ENCODE assay signal across 8 mouse cellular contexts in the genomic region with DNA sequence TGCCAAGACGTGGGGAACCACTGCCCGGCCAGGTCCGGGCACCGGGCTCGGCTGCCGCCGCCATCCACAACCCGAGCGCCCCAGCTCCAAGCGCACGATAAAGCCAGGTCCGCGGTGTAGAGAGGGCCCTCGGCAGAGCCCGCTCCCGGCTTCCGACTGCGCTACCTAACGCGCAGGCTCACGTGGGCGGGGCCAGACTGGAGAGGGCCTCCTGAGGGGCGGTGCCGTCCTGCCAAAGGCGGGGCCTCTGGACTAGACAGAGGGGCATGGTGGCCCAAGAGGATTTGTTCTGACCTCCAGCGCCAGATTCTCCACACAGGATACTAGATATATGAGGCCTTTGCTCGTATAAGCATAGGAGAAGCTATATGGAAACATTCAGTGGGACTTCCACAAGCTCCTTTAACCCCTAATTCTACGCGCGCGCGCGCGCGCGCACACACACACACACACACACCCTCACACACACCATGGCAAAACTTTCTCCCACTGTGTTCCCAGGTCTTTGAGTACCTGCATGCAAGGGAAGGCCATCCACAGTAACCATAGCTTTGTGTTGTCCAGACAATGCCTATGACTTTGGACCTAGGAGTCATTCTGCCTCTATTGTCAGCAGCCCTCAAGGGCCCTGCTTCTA. TPM values are rescaled to one million over a fixed set of nuclear protein-coding genes. Genes with fewer than 3 reads are reported as not detected.
DNase-seq lines count a peak whose midpoint lies in the region; ATAC-seq lines count a peak whose summit lies in the region.

No protein-coding gene starts in this region.

- peak; percentile 98 for ATAC-seq in hindbrain, embryonic 14.5 days (ENCODE audit: low FRiP score)

- no peaks in the 10 kb centered on the region for H3K9me3 ChIP-seq in hindbrain, embryonic 14.5 days (ENCODE audit: control insufficient read depth, low read length)

- no peaks in the 10 kb centered on the region for H3K27me3 ChIP-seq in hindbrain, embryonic 14.5 days (ENCODE audit: control insufficient read depth, insufficient read depth, low read length)

- peak overlapping the region; percentile 88 for H3K9ac ChIP-seq in hindbrain, embryonic 14.5 days

- H3K4me3 ChIP-seq in hindbrain, embryonic 14.5 days (replicated peaks; ENCODE audit: low read length), result peak overlapping the region; percentile 80

- 14% methylated on average over 36 of the region's 36 CpGs for WGBS in hindbrain, embryonic 14.5 days

- DNase-seq in R1 (ENCODE audit: low read depth, low spot score), result peak; percentile 93
- DNase-seq in cerebellum, postnatal 14 days, result peak; percentile 93 to 94
- DNase-seq in frontal cortex, postnatal 25 days (ENCODE audit: low spot score in 2 of 2), result peak; percentile 78 to 82
- DNase-seq in hindbrain, embryonic 14.5 days (ENCODE audit: low spot score), result peak; percentile 85
- peak; percentile 89 to 90 for DNase-seq in layer of hippocampus, postnatal 36 days
- DNase-seq in lung, postnatal 25 days (ENCODE audit: low spot score), result peak; percentile 93
- peak; percentile 93 for DNase-seq in retina, embryonic 14.5 days (ENCODE audit: low spot score)
- DNase-seq in thymus, postnatal 36 days, result peak; percentile 89 to 90

- H3K4me1 ChIP-seq in hindbrain, embryonic 14.5 days (replicated peaks; ENCODE audit: control insufficient read depth, insufficient read depth, low read length), result peaks cover 15% of the 10 kb centered on the region

- peak overlapping the region; percentile 82 for H3K4me2 ChIP-seq in hindbrain, embryonic 14.5 days (replicated peaks)

- peaks cover 24% of the 10 kb centered on the region for H3K36me3 ChIP-seq in hindbrain, embryonic 14.5 days (replicated peaks; ENCODE audit: control insufficient read depth, insufficient read depth)

- H3K27ac ChIP-seq in hindbrain, embryonic 14.5 days, result no peak overlapping the region

RNA-seq across cellular contexts. Expression of a gene that starts 0.6 kb away (rescaled TPM):
- polyA plus RNA-seq in hindbrain, embryonic 14.5 days (2014; fragmentation: Nextera tagmentation; extraction: Ambion mirVana), result 9.8 and 11.3 TPM in 2 replicates
- 10 to 100 TPM; 13.9 to 16.0 TPM for total RNA-seq in layer of hippocampus, postnatal 36 days (2021)

RNA-seq across cellular contexts. Expression of a gene that starts 8.7 kb away (rescaled TPM):
- polyA plus RNA-seq in hindbrain, embryonic 14.5 days (2014; fragmentation: Nextera tagmentation; extraction: Ambion mirVana), result 25.3 and 28.4 TPM in 2 replicates
- 10 to 100 TPM; 52.6 to 55.0 TPM for total RNA-seq in layer of hippocampus, postnatal 36 days (2021)

RNA-seq across cellular contexts. Expression of a gene that starts 14.6 kb away (rescaled TPM):
- polyA plus RNA-seq in hindbrain, embryonic 14.5 days (2014; fragmentation: Nextera tagmentation; extraction: Ambion mirVana), result 3.2 and 3.5 TPM in 2 replicates
- 1 to 10 TPM; 1.2 TPM for total RNA-seq in layer of hippocampus, postnatal 36 days (2021)

RNA-seq across cellular contexts. Expression of a gene that starts 31.2 kb away (rescaled TPM):
- polyA plus RNA-seq in hindbrain, embryonic 14.5 days (2014; fragmentation: Nextera tagmentation; extraction: Ambion mirVana), result 27.2 and 29.7 TPM in 2 replicates
- total RNA-seq in layer of hippocampus, postnatal 36 days (2021), result 10 to 100 TPM; 40.1 to 43.0 TPM

RNA-seq across cellular contexts. Expression of a gene that starts 31.2 kb away (rescaled TPM):
- polyA plus RNA-seq in hindbrain, embryonic 14.5 days (2014; fragmentation: Nextera tagmentation; extraction: Ambion mirVana), result 46.4 and 47.2 TPM in 2 replicates
- 10 to 100 TPM; 89.4 to 97.6 TPM for total RNA-seq in layer of hippocampus, postnatal 36 days (2021)
